Mouse (Mus musculus): ENCODE data around the gene Ccr4. TPM values are rescaled to one million over a fixed set of nuclear protein-coding genes. Genes with fewer than 3 reads are reported as not detected.

The Ccr4 gene
- polyA plus RNA-seq, 1 experiment = not detected

GRCm38 (mm10) chr9:114527992-114528679 lies 23.4 kb upstream of the Ccr4 start:
- Histone ChIP-seq H3K79me2 (ENCODE audit: control insufficient read depth, insufficient read depth) (no peaks in the 10 kb centered on the region), H3K27me3 (ENCODE audit: control insufficient read depth, insufficient read depth, insufficient read length) (no peaks in the 10 kb centered on the region), H3K36me3 (ENCODE audit: control insufficient read depth, insufficient read depth) (no peaks in the 10 kb centered on the region), H3ac (ENCODE audit: control insufficient read depth, insufficient read length) (no peak overlapping the region), H3K4me2 (ENCODE audit: low read depth) (no peak overlapping the region), H3K4me3 (no peak overlapping the region)
- TF ChIP-seq MAX (IDR thresholded peaks at IDR 0.05; ENCODE audit: low read depth) (no peak), TCF12 (IDR thresholded peaks at IDR 0.05; ENCODE audit: insufficient read depth, poor library complexity, severe bottlenecking) (no peak), POLR2AphosphoS2 (IDR thresholded peaks at IDR 0.05; ENCODE audit: insufficient read length, low read depth) (no peak), SRF (IDR thresholded peaks at IDR 0.05; ENCODE audit: control insufficient read depth, insufficient read length, low read depth) (no peak), E2F4 (IDR thresholded peaks at IDR 0.05; ENCODE audit: insufficient read depth) (no peak), TCF3 (IDR thresholded peaks at IDR 0.05; ENCODE audit: insufficient read length, low read depth) (no peak), CEBPB (IDR thresholded peaks at IDR 0.05; ENCODE audit: insufficient read depth, poor library complexity, severe bottlenecking) (no peak), POLR2A (IDR thresholded peaks at IDR 0.05; ENCODE audit: insufficient read length, low read depth) (no peak), REST (IDR thresholded peaks at IDR 0.05; ENCODE audit: insufficient read depth, insufficient read length) (no peak), MYOG (IDR thresholded peaks at IDR 0.05; ENCODE audit: control insufficient read depth in 1 of 3, insufficient read depth in 1 of 3, insufficient read length in 2 of 3, low read depth in 2 of 3) (no peak)

GRCm38 (mm10) chr9:114527085-114527484 lies 22.4 kb upstream of the Ccr4 start:
- Histone ChIP-seq H3K79me2 (ENCODE audit: control insufficient read depth, insufficient read depth) (no peaks in the 10 kb centered on the region), H3K27me3 (ENCODE audit: control insufficient read depth, insufficient read depth, insufficient read length) (no peaks in the 10 kb centered on the region), H3ac (ENCODE audit: control insufficient read depth, insufficient read length) (no peak overlapping the region), H3K4me3 (no peak overlapping the region), H3K4me2 (ENCODE audit: low read depth) (peak overlapping the region; percentile 67), H3K36me3 (ENCODE audit: control insufficient read depth, insufficient read depth) (no peaks in the 10 kb centered on the region)
- TF ChIP-seq E2F4 (IDR thresholded peaks at IDR 0.05; ENCODE audit: insufficient read depth) (no peak), TCF12 (IDR thresholded peaks at IDR 0.05; ENCODE audit: insufficient read depth, poor library complexity, severe bottlenecking) (no peak), POLR2A (IDR thresholded peaks at IDR 0.05; ENCODE audit: insufficient read length, low read depth) (no peak), SRF (IDR thresholded peaks at IDR 0.05; ENCODE audit: control insufficient read depth, insufficient read length, low read depth) (no peak), REST (IDR thresholded peaks at IDR 0.05; ENCODE audit: insufficient read depth, insufficient read length) (no peak), POLR2AphosphoS2 (IDR thresholded peaks at IDR 0.05; ENCODE audit: insufficient read length, low read depth) (no peak), MYOG (IDR thresholded peaks at IDR 0.05; ENCODE audit: control insufficient read depth in 1 of 3, insufficient read depth in 1 of 3, insufficient read length in 2 of 3, low read depth in 2 of 3) (no peak), MYOD1 (IDR thresholded peaks at IDR 0.05; ENCODE audit: control insufficient read depth in 1 of 3, insufficient read length in 2 of 3, low read depth in 2 of 3) (no peak), TCF3 (IDR thresholded peaks at IDR 0.05; ENCODE audit: insufficient read length, low read depth) (no peak), MAX (IDR thresholded peaks at IDR 0.05; ENCODE audit: low read depth) (no peak), CEBPB (IDR thresholded peaks at IDR 0.05; ENCODE audit: insufficient read depth, poor library complexity, severe bottlenecking) (no peak), USF1 (IDR thresholded peaks at IDR 0.05; ENCODE audit: low read depth) (no peak)

GRCm38 (mm10) chr9:114526581-114526980 lies 21.9 kb upstream of the Ccr4 start:
- H3ac ChIP-seq (ENCODE audit: control insufficient read depth, insufficient read length) = no peak overlapping the region
- TF ChIP-seq POLR2AphosphoS2 (IDR thresholded peaks at IDR 0.05; ENCODE audit: insufficient read length, low read depth) (no peak), E2F4 (IDR thresholded peaks at IDR 0.05; ENCODE audit: insufficient read depth) (no peak), TCF3 (IDR thresholded peaks at IDR 0.05; ENCODE audit: insufficient read length, low read depth) (no peak), REST (IDR thresholded peaks at IDR 0.05; ENCODE audit: insufficient read depth, insufficient read length) (no peak), SRF (IDR thresholded peaks at IDR 0.05; ENCODE audit: control insufficient read depth, insufficient read length, low read depth) (no peak), MYOG (IDR thresholded peaks at IDR 0.05; ENCODE audit: control insufficient read depth in 1 of 3, insufficient read depth in 1 of 3, insufficient read length in 2 of 3, low read depth in 2 of 3) (no peak), MYOD1 (IDR thresholded peaks at IDR 0.05; ENCODE audit: control insufficient read depth in 1 of 3, insufficient read length in 2 of 3, low read depth in 2 of 3) (no peak), MAX (IDR thresholded peaks at IDR 0.05; ENCODE audit: low read depth) (no peak), TCF12 (IDR thresholded peaks at IDR 0.05; ENCODE audit: insufficient read depth, poor library complexity, severe bottlenecking) (no peak), POLR2A (IDR thresholded peaks at IDR 0.05; ENCODE audit: insufficient read length, low read depth) (no peak), CEBPB (IDR thresholded peaks at IDR 0.05; ENCODE audit: insufficient read depth, poor library complexity, severe bottlenecking) (no peak), USF1 (IDR thresholded peaks at IDR 0.05; ENCODE audit: low read depth) (no peak)

GRCm38 (mm10) chr9:114525891-114526290 lies 21.2 kb upstream of the Ccr4 start:
- H3K4me2 ChIP-seq (ENCODE audit: low read depth) = no peak overlapping the region
- no peaks in the 10 kb centered on the region for H3K27me3 ChIP-seq (ENCODE audit: control insufficient read depth, insufficient read depth, insufficient read length)
- TF ChIP-seq MYOG (IDR thresholded peaks at IDR 0.05; ENCODE audit: control insufficient read depth in 1 of 3, insufficient read depth in 1 of 3, insufficient read length in 2 of 3, low read depth in 2 of 3) (no peak), MYOD1 (IDR thresholded peaks at IDR 0.05; ENCODE audit: control insufficient read depth in 1 of 3, insufficient read length in 2 of 3, low read depth in 2 of 3) (no peak), MAX (IDR thresholded peaks at IDR 0.05; ENCODE audit: low read depth) (no peak), POLR2A (IDR thresholded peaks at IDR 0.05; ENCODE audit: insufficient read length, low read depth) (no peak), SRF (IDR thresholded peaks at IDR 0.05; ENCODE audit: control insufficient read depth, insufficient read length, low read depth) (no peak), E2F4 (IDR thresholded peaks at IDR 0.05; ENCODE audit: insufficient read depth) (no peak), USF1 (IDR thresholded peaks at IDR 0.05; ENCODE audit: low read depth) (no peak), TCF12 (IDR thresholded peaks at IDR 0.05; ENCODE audit: insufficient read depth, poor library complexity, severe bottlenecking) (no peak), REST (IDR thresholded peaks at IDR 0.05; ENCODE audit: insufficient read depth, insufficient read length) (no peak), TCF3 (IDR thresholded peaks at IDR 0.05; ENCODE audit: insufficient read length, low read depth) (no peak), CEBPB (IDR thresholded peaks at IDR 0.05; ENCODE audit: insufficient read depth, poor library complexity, severe bottlenecking) (no peak), POLR2AphosphoS2 (IDR thresholded peaks at IDR 0.05; ENCODE audit: insufficient read length, low read depth) (no peak)
- no peaks in the 10 kb centered on the region for H3K79me2 ChIP-seq (ENCODE audit: control insufficient read depth, insufficient read depth)
- H3K36me3 ChIP-seq (ENCODE audit: control insufficient read depth, insufficient read depth) = no peaks in the 10 kb centered on the region
- H3K4me3 ChIP-seq = no peak overlapping the region
- no peak overlapping the region for H3ac ChIP-seq (ENCODE audit: control insufficient read depth, insufficient read length)

More at GRCm38 (mm10) chr9:114526581-114526980, 21.9 kb upstream of the Ccr4 start:
- Histone ChIP-seq H3K27me3 (ENCODE audit: control insufficient read depth, insufficient read depth, insufficient read length) (no peaks in the 10 kb centered on the region), H3K4me2 (ENCODE audit: low read depth) (peak overlapping the region; percentile 67), H3K36me3 (ENCODE audit: control insufficient read depth, insufficient read depth) (no peaks in the 10 kb centered on the region), H3K79me2 (ENCODE audit: control insufficient read depth, insufficient read depth) (no peaks in the 10 kb centered on the region), H3K4me3 (no peak overlapping the region)
